Comparison of ENCODE assay signal across 8 mouse cellular contexts in the genomic region with DNA sequence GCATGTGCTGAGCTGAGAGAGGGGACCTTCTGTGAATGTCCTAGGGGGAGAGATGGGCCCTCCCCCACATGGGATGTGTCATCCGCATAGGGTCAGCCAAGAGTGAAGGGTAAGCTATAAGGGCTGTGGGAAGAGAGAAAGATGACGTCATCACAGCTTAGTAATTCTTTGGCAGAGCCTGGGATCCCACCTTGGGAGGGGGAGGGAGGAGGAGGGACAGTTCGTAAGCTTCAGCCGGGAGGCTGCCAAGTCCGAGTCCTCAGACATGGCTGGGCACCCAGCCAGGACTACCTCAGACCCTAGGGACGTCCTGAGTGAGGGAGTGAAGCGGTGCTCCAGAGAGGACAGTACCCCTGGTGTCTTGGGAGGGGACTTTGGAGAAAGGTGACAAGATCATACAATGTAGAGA. TPM values are rescaled to one million over a fixed set of nuclear protein-coding genes. Genes with fewer than 3 reads are reported as not detected.
DNase-seq lines count a peak whose midpoint lies in the region; ATAC-seq and TF ChIP-seq lines count a peak whose summit lies in the region.

No protein-coding gene starts in this region.

- H3K27me3 ChIP-seq in kidney, embryonic 15.5 days, result no peaks in the 10 kb centered on the region
- H3K27me3 ChIP-seq in hindbrain, embryonic 10.5 days (ENCODE audit: insufficient read depth, poor library complexity, severe bottlenecking), result peaks cover 12% of the 10 kb centered on the region
- H3K27me3 ChIP-seq in myocyte (ENCODE audit: control insufficient read depth, insufficient read depth, insufficient read length), result peaks cover 23% of the 10 kb centered on the region

- H3K27ac ChIP-seq in kidney, embryonic 15.5 days, result no peak overlapping the region
- H3K27ac ChIP-seq in hindbrain, embryonic 10.5 days, result 0 out of 2 replicates have a peak overlapping the region, but pooled peaks have one; percentile 5

- no peak overlapping the region for H3K9ac ChIP-seq in kidney, embryonic 15.5 days

- H3K4me1 ChIP-seq in kidney, embryonic 15.5 days, result peaks cover 16% of the 10 kb centered on the region
- H3K4me1 ChIP-seq in hindbrain, embryonic 10.5 days (replicated peaks), result peaks cover 23% of the 10 kb centered on the region

- H3K9me3 ChIP-seq in kidney, embryonic 15.5 days (replicated peaks), result no peaks in the 10 kb centered on the region
- H3K9me3 ChIP-seq in hindbrain, embryonic 10.5 days, result no peaks in the 10 kb centered on the region

- no peak overlapping the region for H3K4me3 ChIP-seq in kidney, embryonic 15.5 days (replicated peaks)
- H3K4me3 ChIP-seq in hindbrain, embryonic 10.5 days, result no peak overlapping the region
- no peak overlapping the region for H3K4me3 ChIP-seq in myocyte

- peak; percentile 59 for ATAC-seq in kidney, embryonic 15.5 days (replicated peaks; ENCODE audit: low FRiP score)
- no peak for ATAC-seq in frontal cortex, adult (ENCODE audit: low TSS enrichment)

- no peaks in the 10 kb centered on the region for H3K79me2 ChIP-seq in myocyte (ENCODE audit: control insufficient read depth, insufficient read depth)

- H3K36me3 ChIP-seq in kidney, embryonic 15.5 days, result no peaks in the 10 kb centered on the region
- H3K36me3 ChIP-seq in hindbrain, embryonic 10.5 days, result no peaks in the 10 kb centered on the region
- no peaks in the 10 kb centered on the region for H3K36me3 ChIP-seq in myocyte (ENCODE audit: control insufficient read depth, insufficient read depth)

- TF ChIP-seq POLR2A in myocyte (IDR thresholded peaks at IDR 0.05; ENCODE audit: insufficient read length, low read depth), result no peak

- no peak overlapping the region for H3K4me2 ChIP-seq in kidney, embryonic 15.5 days
- peak overlapping the region; percentile 10 for H3K4me2 ChIP-seq in myocyte (ENCODE audit: low read depth)

- WGBS in kidney, embryonic 15.5 days, result 31% methylated on average over 7 of the region's 7 CpGs
- WGBS in hindbrain, embryonic 10.5 days, result 79% methylated on average over 7 of the region's 7 CpGs

- DNase-seq in kidney, adult 11 months, result no peak
- DNase-seq in adrenal gland, adult 2 months, result peak; percentile 78
- no peak for DNase-seq in hindbrain, embryonic 10.5 days (ENCODE audit: low spot score)
- DNase-seq in urinary bladder, postnatal 10 days (ENCODE audit: low spot score), result no peak
- DNase-seq in frontal cortex, postnatal 36 days (ENCODE audit: low spot score in 2 of 2), result no peak

- H3ac ChIP-seq in myocyte (ENCODE audit: control insufficient read depth, insufficient read length), result no peak overlapping the region

TF ChIP-seq in myocyte, 11 proteins besides CTCF, POLR2A, EP300 and RAD21:
- no peak for TF ChIP-seq CEBPB (IDR thresholded peaks at IDR 0.05; ENCODE audit: insufficient read depth, poor library complexity, severe bottlenecking)
- no peak for TF ChIP-seq POLR2AphosphoS2 (IDR thresholded peaks at IDR 0.05; ENCODE audit: insufficient read length, low read depth)
- TF ChIP-seq TCF3 (IDR thresholded peaks at IDR 0.05; ENCODE audit: insufficient read length, low read depth), result no peak
TF ChIP-seq in myocyte: peak in this region for 0.

RNA-seq across cellular contexts. Expression of gene Cd82, which starts 57.9 kb away (rescaled TPM):
- polyA plus RNA-seq in kidney, embryonic 15.5 days (2015; fragmentation: Nextera tagmentation; extraction: Ambion mirVana), result 47.8 and 49.4 TPM in 2 replicates
- total RNA-seq in adrenal gland, adult 2 months (2021), result 10 to 100 TPM; 58.9 to 83.2 TPM
- 125 and 137 TPM in 2 replicates for polyA plus RNA-seq in adrenal gland, adult 2 months (2012; rRNA removed)
- polyA plus RNA-seq in hindbrain, embryonic 10.5 days (2016; fragmentation: Nextera tagmentation; extraction: Ambion mirVana), result 6.2 and 10.3 TPM in 2 replicates
- 411 TPM for polyA plus RNA-seq in myocyte (2012; fragmentation: generic; extraction: Trizol)
